Mouse (Mus musculus): ENCODE measurements at regions not wholly inside any gene's neighbourhood (a gene's known extent, or its start where the extent isn't known, plus 50 kb on each side); places are given as distances from the start of the nearest gene placed in this dataset.

- DNase-seq (ENCODE audit: low spot score in 2 of 2), result no peak
Measured at GRCm38 (mm10) chr1:137571190-137571904, 604.2 kb downstream of the Ptprc start.

GRCm38 (mm10) chr1:137567526-137567925 is 607.3 kb upstream of the Nr5a2 start:
- DNase-seq (ENCODE audit: low spot score in 2 of 2), result no peak

DNA sequence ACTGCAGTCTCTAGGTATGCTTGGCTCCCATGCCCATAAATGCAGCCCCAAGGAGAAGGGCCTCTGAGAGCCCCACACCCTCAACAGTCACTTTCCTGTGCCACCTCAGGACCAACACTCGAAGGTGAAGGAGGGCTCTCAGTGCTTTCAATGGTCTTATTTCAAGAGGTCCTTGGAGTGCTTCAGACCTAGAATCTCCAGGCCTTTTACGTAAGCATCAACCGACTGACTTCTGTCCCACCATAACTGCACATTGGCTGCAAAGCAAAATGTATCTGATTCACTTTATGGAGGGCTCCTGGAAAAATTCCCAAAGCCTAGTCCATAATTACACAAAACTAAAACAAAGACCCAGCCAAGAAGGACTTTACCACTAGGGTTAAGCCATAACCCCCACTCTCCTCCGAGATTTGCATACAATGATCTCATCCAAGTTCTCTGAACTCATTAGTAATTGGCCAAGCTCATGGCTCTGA is 605.4 kb upstream of the Nr5a2 start:
- no peak for DNase-seq (ENCODE audit: low spot score in 2 of 2)

DNA sequence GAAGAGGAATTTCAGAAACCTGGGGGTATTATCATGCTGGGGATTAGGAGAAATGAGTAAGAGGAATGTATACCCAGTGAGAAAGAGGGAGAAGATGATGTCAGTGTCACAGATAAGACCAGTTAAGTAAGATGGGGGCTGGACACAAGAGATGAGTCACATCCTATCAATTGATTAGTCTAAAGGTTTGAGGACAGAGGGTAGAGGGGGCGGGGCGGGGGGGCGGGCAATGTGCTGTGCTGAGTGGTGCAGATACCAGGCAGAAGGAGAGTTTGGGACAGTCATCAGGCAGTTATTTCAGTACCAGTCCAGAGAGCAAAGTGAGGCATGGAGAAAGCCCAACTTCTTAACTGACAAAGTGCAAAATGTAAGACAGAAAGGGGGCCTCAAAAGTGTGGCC is 601.4 kb upstream of the Nr5a2 start:
- no peak for DNase-seq (ENCODE audit: low spot score in 2 of 2)

- no peak for DNase-seq (ENCODE audit: low spot score in 2 of 2)
Measured at GRCm38 (mm10) chr1:137560389-137561268, 600.4 kb upstream of the Nr5a2 start.

DNA sequence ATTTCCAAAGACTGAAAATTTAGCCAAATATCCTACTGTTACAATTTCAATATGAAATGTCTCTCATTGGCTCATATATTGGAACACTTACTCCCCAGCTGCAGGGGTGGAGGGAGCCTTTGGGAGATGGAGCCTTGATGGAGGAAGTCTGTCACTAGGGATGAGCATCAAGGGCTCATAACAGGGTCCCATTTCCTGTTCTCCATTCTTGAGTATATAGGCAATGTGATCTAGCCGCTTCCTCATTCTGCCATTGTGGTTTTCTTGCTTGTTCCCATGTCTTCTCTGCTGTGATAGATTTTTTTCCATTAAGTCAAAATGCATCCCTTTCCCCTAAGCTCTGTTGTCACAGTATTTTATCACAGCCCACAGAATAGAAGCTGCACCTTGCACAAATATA is 589.4 kb upstream of the Nr5a2 start:
- no peak for DNase-seq (ENCODE audit: low spot score in 2 of 2)

DNA sequence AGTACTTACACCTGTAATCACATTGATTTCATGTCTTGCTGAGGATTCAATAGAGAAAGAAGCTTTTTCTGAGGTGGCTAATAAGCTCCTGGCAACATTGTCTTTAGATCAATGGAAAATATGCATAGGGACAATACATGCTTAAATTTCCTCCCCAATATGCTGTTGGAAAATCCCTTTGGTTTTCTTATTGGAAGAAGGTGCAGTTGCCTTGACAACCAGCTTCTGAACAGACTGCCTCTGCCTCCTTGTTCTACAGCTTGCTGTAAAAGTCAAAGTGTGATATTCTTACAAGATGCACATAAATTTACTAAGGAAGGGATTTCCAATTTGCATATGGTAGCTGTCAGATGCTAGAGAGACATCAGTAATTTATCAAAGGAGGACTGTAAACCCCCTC is 585.4 kb upstream of the Nr5a2 start:
- no peak for DNase-seq (ENCODE audit: low spot score in 2 of 2)

- no peak for DNase-seq (ENCODE audit: low spot score in 2 of 2)
Measured at GRCm38 (mm10) chr1:137543828-137544227, 583.6 kb upstream of the Nr5a2 start.

DNA sequence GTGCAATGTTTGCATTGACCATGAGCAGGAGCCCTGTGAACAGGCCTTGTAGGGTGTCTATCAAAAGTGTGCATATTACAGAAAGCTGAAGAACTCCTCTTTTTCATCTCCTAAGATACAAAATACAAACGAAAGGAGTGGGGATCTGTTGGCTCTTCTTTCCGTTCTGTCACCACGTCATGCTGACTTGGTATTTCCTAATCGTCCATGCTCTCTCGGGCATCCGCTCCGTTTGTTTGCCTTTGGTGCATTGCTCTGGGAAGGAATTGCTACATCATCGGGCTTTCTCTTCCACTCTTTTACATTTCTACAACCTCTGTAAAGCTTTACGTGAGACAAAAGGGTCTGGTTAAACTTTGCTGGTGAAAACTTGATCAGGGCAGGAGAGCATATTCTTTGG is 581.2 kb upstream of the Nr5a2 start:
- no peak for DNase-seq (ENCODE audit: low spot score in 2 of 2)

DNA sequence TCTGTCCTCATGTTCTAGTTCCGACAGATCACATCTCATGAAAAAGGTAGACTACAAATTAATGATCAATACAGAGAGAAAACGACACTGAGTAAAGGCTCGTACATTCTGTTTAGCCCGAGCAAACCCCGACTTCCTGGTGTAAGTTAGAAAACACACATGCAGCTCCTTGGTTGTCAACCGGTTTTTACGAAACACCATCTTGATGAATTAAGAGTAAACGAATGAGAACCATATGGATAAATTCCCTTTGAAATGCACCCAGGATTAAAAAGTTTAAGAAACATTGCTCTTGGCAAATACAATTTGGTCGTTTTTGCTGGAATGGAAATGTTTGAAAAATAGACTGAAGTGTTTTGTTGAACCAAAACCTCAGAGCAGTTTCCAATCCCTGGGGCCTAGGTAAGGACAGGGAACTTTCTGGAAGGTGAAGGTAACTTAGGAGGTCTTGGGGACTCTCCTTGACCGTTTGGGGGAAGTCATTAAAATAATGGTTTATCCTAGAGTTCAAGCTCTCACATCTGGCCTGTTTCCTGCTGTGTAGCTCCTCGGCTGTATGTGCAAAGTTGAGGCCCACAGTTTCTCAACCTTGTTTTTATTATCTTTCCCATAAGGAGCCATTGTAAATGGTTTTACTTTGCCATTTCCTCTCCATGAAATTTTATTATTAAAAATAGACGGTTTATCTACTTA is 579.3 kb upstream of the Nr5a2 start:
- no peak for DNase-seq (ENCODE audit: low spot score in 2 of 2)

DNA sequence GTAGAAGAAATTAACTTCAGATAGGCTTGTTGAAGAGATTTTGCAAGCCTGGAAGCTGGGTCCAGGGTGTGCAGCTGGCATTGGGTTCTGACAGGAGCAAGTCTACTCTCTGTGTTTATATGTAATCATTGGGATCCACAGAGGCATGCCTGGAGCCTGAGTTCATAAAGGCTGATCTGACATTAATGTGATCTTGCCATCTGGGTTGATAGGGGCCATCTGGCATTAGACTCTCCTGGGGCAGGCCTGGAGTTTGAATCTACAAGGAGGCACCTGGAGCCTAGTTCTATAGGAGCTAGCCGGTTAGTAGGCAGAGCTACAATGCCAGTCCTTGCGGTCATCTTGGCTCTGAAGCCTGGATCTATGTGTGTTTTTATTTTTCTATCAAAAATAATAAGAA is 554.5 kb upstream of the Nr5a2 start:
- DNase-seq (ENCODE audit: low spot score in 2 of 2), result no peak

DNA sequence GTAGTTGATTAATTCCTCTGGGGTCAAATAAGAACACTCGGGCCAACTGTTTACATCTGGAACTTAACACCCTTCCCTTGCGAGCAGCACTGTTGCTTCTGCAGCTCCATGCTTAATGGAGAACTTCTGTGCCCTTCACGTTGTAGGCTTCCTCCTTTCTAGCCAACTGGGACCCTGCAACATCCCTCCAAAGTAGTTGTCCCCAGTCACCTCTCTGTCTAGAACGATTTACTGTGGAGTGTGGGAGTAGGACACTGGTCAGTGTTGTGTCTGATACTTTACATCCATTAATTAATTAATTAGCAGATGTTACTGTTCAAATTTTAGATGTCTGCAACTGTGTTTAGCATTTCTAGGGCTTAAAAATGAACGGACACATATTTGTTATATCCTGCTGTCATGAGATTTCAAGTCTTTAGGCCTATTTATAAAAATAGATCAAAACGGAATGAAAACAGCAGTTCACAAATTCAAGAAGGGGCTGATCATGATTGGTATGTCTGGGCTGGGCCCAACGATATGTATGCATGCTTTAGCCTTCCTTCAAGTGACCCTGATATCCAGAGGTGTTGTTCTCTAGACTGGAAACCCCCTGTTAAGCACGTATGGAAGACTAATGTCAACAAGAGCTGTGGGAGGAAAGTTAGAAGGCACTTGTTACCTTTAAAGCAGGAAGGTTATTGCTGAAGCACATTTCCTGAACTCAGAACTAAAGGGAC is 543.6 kb upstream of the Nr5a2 start:
- DNase-seq (ENCODE audit: low spot score in 2 of 2), result no peak

DNA sequence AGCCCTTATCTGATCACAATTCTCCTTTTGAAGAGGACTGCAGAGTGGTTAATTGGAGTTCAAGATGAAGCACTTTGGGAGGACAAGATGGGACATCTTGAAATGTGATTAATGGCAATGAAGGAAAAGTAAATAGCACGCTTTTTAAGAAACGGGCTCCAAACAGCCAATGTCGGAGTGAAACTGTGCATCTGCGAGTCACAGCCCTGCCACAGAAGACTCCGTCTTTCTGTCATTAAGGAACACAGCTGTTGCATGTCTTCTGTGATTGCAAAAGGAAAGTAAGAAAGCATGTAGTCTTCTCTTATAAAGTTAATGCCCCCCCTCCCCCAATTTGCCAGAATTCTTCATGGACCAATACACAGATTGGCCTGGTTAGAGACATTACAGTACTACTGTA is 528.0 kb upstream of the Nr5a2 start:
- no peak for DNase-seq (ENCODE audit: low spot score in 2 of 2)

- no peak for DNase-seq (ENCODE audit: low spot score in 2 of 2)
Measured at GRCm38 (mm10) chr1:137478459-137478858, 518.2 kb upstream of the Nr5a2 start.

DNA sequence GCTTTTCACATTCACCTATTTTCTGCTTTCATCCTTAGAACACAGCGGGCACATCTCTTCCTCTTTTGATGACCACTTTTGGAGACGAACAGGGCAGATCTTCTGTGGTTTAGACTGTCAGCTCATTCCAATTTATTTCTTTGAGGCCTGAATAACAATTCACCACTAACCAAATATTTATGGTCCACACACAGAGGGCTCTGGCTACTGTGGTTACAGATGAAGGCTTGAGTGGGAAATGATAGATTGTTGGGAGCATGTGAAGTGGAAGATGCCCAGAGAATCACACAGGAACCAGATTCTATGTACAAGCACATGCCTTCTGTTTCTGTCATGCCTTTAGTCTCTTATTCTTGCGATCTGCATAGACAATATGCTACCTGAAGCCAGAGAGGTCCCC is 517.0 kb upstream of the Nr5a2 start:
- no peak for DNase-seq (ENCODE audit: low spot score in 2 of 2)

DNA sequence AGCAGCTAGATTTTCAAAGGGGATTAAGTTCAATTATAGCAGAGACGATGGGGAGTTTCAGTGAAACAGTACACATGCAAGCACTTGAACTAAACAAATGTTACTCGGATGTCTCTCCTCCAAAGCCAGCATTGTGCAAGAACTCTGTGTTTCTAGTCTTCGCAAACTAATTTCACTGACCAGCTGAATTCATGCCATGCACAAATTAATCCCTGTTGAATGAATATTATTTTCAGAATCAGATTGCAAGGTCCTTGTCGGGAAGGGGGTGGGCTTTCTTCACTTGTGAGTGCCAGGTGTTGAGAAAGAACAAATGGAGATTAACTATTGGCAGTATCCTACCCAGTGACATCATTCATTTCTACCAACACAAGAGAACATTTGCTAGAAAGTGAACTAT is 514.6 kb upstream of the Nr5a2 start:
- DNase-seq (ENCODE audit: low spot score in 2 of 2), result no peak

DNA sequence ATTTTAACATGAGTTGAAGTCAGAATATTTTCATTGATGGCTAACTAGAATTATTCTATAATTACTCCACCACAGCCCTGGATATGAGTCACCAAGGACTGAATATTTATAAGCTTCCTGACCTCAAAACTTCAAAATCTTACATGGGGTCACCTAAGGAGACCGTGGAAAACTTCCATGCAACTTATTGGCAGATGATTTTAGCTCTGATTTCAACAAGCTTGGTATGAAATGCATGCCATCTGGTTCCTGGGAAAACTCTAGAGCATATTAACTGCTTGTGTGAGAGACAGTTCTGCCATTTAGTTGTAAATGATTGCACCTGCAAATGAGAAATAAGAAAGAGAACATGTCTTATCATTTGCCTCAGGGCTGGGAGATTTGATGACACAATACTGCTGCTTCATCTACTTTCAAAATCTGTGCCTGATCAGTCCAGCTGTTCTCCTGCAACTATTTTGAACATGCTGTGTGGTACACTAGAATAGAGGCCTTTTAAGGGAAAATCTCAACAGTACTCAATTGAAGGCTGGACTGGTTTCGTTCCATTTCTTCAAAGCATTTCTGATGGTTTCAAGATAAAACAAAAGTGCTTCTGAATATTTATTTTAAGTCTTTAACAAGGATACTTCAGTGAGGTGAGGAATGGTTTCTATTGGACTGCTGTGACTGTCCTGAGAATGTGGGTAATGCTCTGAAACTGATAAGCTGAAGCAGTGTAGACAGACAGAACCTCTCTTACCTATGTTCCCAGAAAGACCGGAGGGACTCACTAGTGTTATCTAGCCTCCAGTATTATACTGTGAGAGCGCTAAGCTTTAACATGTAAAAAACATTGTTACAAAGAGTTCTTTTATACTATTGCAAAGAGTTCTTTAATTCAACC is 513.8 kb upstream of the Nr5a2 start:
- peak; percentile 15 to 35 for DNase-seq (ENCODE audit: low spot score in 2 of 2)

GRCm38 (mm10) chr1:137464971-137465370 is 504.7 kb upstream of the Nr5a2 start:
- DNase-seq (ENCODE audit: low spot score in 2 of 2), result no peak

DNA sequence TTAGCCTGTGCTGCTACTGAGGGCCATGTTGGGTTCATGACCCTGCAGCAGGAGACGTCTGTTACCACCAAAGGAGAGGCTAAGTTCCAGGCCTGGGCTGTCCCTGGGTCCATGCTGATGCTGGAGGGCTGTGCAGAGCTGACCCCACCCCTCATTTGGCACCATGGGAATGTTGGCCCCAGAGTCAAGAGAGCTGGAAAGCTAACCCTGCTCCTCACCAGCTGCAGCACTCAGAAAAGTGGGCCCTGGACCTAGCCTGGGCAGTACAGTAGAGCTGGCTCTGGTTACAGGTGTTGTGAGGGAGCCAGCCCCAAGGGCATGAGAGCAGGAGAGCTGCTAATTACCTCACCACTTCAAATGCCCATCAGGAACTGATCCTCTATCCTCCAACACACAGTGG is 500.9 kb upstream of the Nr5a2 start:
- no peak for DNase-seq (ENCODE audit: low spot score in 2 of 2)

DNA sequence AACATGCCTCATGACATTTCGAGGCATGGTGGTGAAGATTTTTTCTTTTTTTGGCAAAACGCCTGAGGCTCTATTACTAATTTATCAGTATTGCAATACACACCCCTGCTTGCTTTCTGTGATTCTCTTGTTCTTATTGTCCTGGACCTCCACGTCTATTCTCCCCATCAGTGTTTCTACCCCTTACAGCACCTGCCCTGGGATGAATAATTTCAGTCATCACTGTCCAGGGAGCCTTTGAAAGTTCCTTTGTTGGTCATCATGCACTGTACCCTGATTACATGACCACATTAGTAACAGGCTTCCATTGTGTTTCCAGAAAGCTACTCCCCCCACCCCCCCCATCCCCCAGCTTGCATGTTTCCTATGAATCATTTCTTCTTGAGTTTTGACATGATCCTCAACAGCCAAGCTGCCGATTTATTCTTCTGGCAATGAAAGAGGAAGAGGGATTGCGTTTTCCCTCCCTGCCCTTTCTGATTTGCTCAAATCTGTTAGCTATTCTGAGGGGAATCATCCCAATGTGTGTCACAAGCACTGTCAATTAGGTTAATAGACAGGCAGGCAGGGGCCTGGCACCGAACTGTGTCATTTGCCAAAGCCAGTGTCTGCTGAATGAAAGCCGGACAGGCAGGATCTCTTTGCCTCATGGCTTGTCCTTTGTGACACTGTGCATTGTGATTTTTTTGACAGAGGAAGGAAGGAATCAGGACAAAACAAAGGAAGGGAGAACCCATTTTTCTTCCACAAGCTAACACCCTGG is 493.4 kb upstream of the Nr5a2 start:
- DNase-seq (ENCODE audit: low spot score in 2 of 2), result peak in 1 of 2 experiments; percentile 15
